7 mouse cellular contexts compared by ENCODE assay signal in the genomic region with DNA sequence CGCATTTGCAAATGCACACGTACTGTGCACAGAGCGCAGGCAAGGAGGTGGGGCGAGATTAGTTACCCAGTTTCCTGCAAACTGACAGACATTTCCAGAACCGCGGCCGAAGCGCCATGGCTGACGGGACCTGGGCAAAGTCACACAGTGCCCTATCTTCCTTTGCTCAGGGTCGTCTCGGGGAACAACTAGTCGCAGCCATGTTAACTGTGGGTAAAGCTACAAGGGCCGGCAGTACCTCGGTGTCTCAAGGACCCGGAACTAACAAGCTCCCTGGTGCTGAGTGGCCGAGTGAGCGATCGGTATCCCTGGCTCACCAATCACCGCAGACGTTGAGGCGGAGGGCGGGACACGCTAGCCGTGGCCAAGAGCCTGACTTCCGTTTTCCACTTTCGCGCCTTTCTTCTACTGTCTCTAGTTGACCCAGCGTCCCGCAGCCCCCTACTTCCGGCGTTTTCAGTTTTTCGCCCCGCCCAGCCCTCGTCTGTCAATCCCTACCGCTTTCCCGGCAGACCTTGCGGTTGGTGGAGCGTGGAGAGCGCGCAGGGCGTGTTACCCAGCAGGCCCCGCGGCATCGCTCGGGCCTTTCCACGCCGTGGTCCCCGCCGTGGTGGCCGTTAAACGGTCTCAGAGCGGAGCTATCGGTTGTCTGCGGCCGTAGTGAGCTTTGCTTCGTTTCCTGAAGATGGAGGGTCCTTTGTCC. TPM values are rescaled to one million over a fixed set of nuclear protein-coding genes. Genes with fewer than 3 reads are reported as not detected.
DNase-seq lines count a peak whose midpoint lies in the region; ATAC-seq lines count a peak whose summit lies in the region.

Gene Mrpl18 (minus strand): TSS at position 465 of the 703 bp plus-strand sequence.

- peak within 1 kb of the TSS; percentile 91 for H3K27ac ChIP-seq in intestine, embryonic 16.5 days (ENCODE audit: low read length)
- peak within 1 kb of the TSS; percentile 82 for H3K27ac ChIP-seq in midbrain, embryonic 11.5 days (ENCODE audit: low read depth, low read length)

- H3K4me2 ChIP-seq in intestine, embryonic 16.5 days (ENCODE audit: low read depth, low read length): peak within 1 kb of the TSS; percentile 78
- peak within 1 kb of the TSS; percentile 80 for H3K4me2 ChIP-seq in midbrain, embryonic 11.5 days

- peaks cover 5% of the 10 kb centered on the region; the same call in 1 of the 2 replicates for H3K36me3 ChIP-seq in intestine, embryonic 16.5 days (ENCODE audit: control insufficient read depth, insufficient read depth, low read length)
- peaks cover 20% of the 10 kb centered on the region; the same call in 1 of the 2 replicates for H3K36me3 ChIP-seq in midbrain, embryonic 11.5 days (ENCODE audit: control insufficient read depth, insufficient read depth, low read length)

- under 1% methylated on average over 56 of the region's 56 CpGs for WGBS in intestine, embryonic 16.5 days
- WGBS in midbrain, embryonic 11.5 days: under 1% methylated on average over 56 of the region's 56 CpGs

- peak within 1 kb of the TSS; percentile 98 for H3K9ac ChIP-seq in intestine, embryonic 16.5 days (ENCODE audit: low read depth, low read length)
- peak within 1 kb of the TSS; percentile 97 for H3K9ac ChIP-seq in midbrain, embryonic 11.5 days (ENCODE audit: low read length)

- H3K9me3 ChIP-seq in intestine, embryonic 16.5 days (ENCODE audit: control insufficient read depth, low read length): no peaks in the 10 kb centered on the region
- H3K9me3 ChIP-seq in midbrain, embryonic 11.5 days (ENCODE audit: control insufficient read depth, low read length): no peaks in the 10 kb centered on the region

- intact Hi-C loops in left cerebral cortex, postnatal 36 days (cut with DNase I): loop anchor here (2.0 to 5.0 kb wide), 2 partner anchors 45 to 76 kb away; partner anchors contain the start of genes Acat2 and Wtap

- H3K27me3 ChIP-seq in intestine, embryonic 16.5 days (replicated peaks; ENCODE audit: control insufficient read depth, insufficient read depth, low read length): no peaks in the 10 kb centered on the region
- H3K27me3 ChIP-seq in midbrain, embryonic 11.5 days (ENCODE audit: control insufficient read depth, insufficient read depth, low read length): no peaks in the 10 kb centered on the region

- ATAC-seq in intestine, embryonic 16.5 days: peak; percentile 100
- peak; percentile 99 for ATAC-seq in midbrain, embryonic 11.5 days (ENCODE audit: low FRiP score)

- DNase-seq in adrenal gland, adult 8-10 months: peak; percentile 99
- peak; percentile 99 for DNase-seq in embryo, embryonic 9.5 days (ENCODE audit: extremely low spot score)
- DNase-seq in gastrocnemius, postnatal 4 days (ENCODE audit: low spot score in 2 of 2): peak; percentile 91 to 98
- DNase-seq in left cerebral cortex, postnatal 36 days (ENCODE audit: low spot score in 2 of 2): peak; percentile 99
- DNase-seq in midbrain, embryonic 11.5 days (ENCODE audit: low spot score, missing footprints): peak; percentile 100
- peak; percentile 97 for DNase-seq in skeletal muscle tissue, adult 2 months (ENCODE audit: low read depth, low spot score)

- H3K4me1 ChIP-seq in intestine, embryonic 16.5 days (ENCODE audit: control insufficient read depth, insufficient read depth, low read length): peaks cover 3% of the 10 kb centered on the region; the same call in 1 of the 2 replicates
- H3K4me1 ChIP-seq in midbrain, embryonic 11.5 days (ENCODE audit: control insufficient read depth, insufficient read depth, low read length): peaks cover 7% of the 10 kb centered on the region; the same call in 1 of the 2 replicates

- peak within 1 kb of the TSS; percentile 95 for H3K4me3 ChIP-seq in intestine, embryonic 16.5 days (ENCODE audit: low read length)
- peak within 1 kb of the TSS; percentile 92 for H3K4me3 ChIP-seq in midbrain, embryonic 11.5 days (ENCODE audit: low read depth, low read length)

RNA-seq across cellular contexts. Expression of gene Mrpl18, which starts in this region (rescaled TPM):
- total RNA-seq in adrenal gland, adult 8-10 months (2022): 10 to 100 TPM; 58.6 to 69.0 (median 62.7) TPM
- total RNA-seq in gastrocnemius, postnatal 4 days (2021): 10 to 100 TPM; 81.4 to 83.4 TPM
- 159 and 183 TPM in 2 replicates for polyA plus RNA-seq in intestine, embryonic 16.5 days (2015; fragmentation: Nextera tagmentation; extraction: Ambion mirVana)
- total RNA-seq in left cerebral cortex, postnatal 36 days (2021): 10 to 100 TPM; 54.0 to 56.0 TPM
- polyA plus RNA-seq in midbrain, embryonic 11.5 days (2014; fragmentation: Nextera tagmentation; extraction: Ambion mirVana): 172 and 176 TPM in 2 replicates

Comparison
In these comparisons a context has a peak if more than half of its experiments do, and no peak if none do; other contexts are left out.
1. Peak in every context shown above with its lines: DNase-seq, ATAC-seq, H3K4me3 ChIP-seq and H3K27ac ChIP-seq.